Mouse (Mus musculus): ENCODE data around the gene Pld4.

The Pld4 gene

GRCm38 (mm10) chr12:112735896-112736635 is 24.4 kb upstream of the Pld4 start:
- in situ Hi-C loops (cut with MboI; ENCODE audit: low pct_unique_long_range_greater_than_20kb in 1 of 2, low sequenced_read_pairs in 2 of 2, unreplicated experiment in 1 of 2), result no loop called here

DNA sequence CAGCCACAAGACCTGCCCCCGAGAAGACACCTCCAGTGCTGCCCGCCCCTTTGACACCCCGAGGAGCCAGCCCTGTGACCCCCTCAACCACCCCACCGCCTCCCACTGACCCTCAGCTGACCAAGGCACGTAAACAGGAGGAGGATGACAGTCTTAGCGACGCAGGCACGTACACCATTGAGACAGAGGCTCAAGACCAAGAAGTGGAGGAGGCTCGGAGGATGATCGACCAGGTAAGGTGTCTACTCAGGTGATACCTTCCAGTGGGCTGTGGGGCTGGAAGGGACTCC is 23.9 kb upstream of the Pld4 start:
- in situ Hi-C loops (cut with MboI; ENCODE audit: low pct_unique_long_range_greater_than_20kb in 1 of 2, low sequenced_read_pairs in 2 of 2, unreplicated experiment in 1 of 2), result no loop called here

DNA sequence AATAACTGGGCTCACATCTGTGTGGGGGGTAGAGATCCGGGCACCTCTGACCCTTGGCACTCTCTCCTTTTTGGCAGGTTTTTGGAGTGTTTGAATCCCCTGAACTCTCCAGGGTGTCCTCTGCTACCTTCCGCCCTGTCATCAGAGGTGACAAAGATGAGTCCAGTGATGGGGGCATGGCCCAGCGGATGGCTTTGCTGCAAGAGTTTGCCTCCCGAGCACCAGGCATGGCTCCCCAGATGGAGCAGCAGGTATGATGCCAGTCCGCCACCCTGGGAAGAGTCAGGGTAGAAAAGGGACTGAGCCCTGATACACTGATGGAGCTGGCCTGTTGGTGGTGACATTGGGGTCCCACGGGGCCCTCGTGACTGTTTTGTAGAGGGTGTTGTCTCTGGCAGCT is 23.4 kb upstream of the Pld4 start:
- in situ Hi-C loops (cut with MboI; ENCODE audit: low pct_unique_long_range_greater_than_20kb in 1 of 2, low sequenced_read_pairs in 2 of 2, unreplicated experiment in 1 of 2), result no loop called here

DNA sequence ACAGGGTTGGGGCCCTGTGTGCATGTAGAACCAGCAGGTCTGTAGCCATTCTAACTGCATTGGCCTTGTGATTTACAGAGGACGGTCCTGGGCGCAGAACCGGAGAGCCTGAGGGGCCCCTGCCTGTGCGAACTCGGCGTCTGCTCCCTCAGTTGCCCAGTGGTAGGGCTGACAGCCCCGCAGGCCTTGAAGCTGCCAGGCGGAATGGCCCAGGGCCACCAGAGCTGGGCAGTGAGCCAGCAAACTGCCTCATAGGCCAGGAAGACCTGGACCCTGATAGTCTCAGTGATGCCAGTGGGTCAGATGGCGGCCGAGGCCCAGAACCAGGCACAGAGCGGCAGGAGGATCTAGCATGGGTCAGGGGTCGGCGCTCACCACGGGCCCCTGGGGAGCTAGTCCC is 22.7 kb upstream of the Pld4 start:
- in situ Hi-C loops (cut with MboI; ENCODE audit: low pct_unique_long_range_greater_than_20kb in 1 of 2, low sequenced_read_pairs in 2 of 2, unreplicated experiment in 1 of 2), result no loop called here

DNA sequence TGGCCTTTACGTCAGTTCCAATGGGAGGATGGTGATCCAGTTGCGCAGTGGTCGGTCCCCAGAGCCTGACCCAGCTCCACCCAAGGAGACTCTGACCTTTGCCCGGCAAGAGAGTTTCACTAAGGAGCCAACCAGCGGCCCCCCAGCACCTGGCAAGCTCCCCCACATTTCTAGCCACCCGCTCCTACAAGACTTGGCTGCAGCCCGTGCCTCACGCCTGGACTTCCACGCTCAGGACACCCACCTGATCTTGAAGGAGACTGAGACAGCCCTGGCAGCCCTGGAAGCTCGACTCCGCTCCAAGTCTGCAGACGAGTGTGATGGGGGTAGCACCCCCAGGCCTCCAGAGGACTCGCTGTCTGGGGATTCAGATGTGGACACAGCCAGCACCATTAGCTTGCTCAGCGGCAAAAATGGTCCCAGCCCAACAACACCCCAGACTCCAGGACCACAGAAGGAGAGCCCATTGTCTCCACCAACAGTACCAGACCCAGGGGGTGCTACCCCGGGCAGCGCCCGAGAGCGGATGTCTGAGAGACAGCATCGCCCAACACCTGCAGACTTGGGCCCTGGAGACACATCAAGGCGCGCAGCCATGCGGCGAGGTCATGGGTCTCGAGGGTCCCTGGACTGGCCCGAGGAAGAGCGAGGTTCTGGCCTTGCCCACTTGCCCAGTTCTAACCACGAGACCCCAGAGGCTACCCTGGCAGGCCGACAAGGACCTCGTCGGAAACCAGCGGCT is 22.0 kb upstream of the Pld4 start:
- in situ Hi-C loops (cut with MboI; ENCODE audit: low pct_unique_long_range_greater_than_20kb in 1 of 2, low sequenced_read_pairs in 2 of 2, unreplicated experiment in 1 of 2), result no loop called here

GRCm38 (mm10) chr12:112739023-112739568 is 21.4 kb upstream of the Pld4 start:
- in situ Hi-C loops (cut with MboI; ENCODE audit: low pct_unique_long_range_greater_than_20kb in 1 of 2, low sequenced_read_pairs in 2 of 2, unreplicated experiment in 1 of 2), result no loop called here

DNA sequence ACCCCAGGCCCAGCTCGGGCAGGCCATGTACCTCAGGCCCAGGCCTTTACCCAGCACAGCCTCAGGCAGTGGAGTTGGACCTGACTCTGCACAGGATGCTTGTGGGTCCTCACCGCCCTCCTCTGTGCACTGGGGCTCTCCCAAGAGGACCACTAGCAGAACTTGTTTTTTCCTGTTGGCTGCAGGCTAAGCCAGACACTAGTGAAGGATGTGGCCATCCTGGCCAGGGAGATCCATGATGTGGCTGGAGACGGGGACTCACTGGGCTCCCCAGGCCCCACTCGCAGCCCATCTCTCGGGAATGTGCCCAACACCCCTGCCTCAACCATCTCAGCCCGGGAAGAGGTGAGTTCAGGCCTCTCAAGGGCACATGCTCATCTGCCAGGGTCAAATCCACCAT is 17.7 kb upstream of the Pld4 start:
- in situ Hi-C loops (cut with MboI; ENCODE audit: low pct_unique_long_range_greater_than_20kb in 1 of 2, low sequenced_read_pairs in 2 of 2, unreplicated experiment in 1 of 2), result loop anchor here in 1 of 2 experiments (10.0 kb wide), 1 partner anchor 102 kb away; no protein-coding TSS in a partner anchor

DNA sequence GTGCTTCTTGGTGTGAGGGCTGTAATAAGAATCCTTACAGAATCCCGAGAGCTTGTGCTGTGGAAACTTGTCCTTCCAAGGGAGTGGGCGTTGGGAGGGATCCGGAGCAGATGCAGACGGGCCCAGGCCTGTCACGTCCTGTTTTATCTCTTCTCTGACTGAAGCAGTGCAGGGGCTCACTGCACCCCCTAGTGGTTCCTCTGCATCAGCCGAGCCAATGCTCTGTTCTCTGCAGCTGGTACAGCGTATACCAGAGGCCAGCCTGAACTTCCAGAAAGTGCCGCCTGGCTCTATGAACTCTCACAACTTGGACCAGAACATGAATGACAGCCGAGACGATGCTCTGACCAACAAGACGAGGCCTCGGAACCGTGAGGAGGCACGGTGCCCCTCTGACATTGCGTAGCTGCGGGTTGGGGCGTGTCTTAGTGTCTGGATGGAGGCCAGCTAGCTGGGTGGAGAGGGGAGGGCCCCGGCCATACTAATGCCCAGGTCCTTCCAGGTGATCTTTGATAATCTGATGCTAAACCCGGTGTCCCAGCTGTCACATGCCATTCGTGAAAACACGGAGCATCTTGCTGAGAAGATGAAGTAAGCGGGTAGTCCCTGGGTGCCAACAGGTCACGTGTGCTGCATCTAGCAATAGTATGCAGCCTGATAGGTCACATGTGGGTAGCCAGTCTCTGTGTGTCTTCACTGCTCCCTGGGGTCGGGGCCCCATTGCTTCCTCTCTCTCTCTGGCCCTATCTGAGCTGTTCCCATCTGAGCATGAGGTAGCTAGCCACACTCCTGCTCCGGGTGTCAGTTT is 17.1 kb upstream of the Pld4 start:
- in situ Hi-C loops (cut with MboI; ENCODE audit: low pct_unique_long_range_greater_than_20kb in 1 of 2, low sequenced_read_pairs in 2 of 2, unreplicated experiment in 1 of 2), result loop anchor here in 1 of 2 experiments (10.0 kb wide), 1 partner anchor 101 kb away; no protein-coding TSS in a partner anchor

GRCm38 (mm10) chr12:112744211-112744610 is 16.2 kb upstream of the Pld4 start:
- in situ Hi-C loops (cut with MboI; ENCODE audit: low pct_unique_long_range_greater_than_20kb in 1 of 2, low sequenced_read_pairs in 2 of 2, unreplicated experiment in 1 of 2), result loop anchor here in 1 of 2 experiments (10.0 kb wide), 1 partner anchor 101 kb away; no protein-coding TSS in a partner anchor

DNA sequence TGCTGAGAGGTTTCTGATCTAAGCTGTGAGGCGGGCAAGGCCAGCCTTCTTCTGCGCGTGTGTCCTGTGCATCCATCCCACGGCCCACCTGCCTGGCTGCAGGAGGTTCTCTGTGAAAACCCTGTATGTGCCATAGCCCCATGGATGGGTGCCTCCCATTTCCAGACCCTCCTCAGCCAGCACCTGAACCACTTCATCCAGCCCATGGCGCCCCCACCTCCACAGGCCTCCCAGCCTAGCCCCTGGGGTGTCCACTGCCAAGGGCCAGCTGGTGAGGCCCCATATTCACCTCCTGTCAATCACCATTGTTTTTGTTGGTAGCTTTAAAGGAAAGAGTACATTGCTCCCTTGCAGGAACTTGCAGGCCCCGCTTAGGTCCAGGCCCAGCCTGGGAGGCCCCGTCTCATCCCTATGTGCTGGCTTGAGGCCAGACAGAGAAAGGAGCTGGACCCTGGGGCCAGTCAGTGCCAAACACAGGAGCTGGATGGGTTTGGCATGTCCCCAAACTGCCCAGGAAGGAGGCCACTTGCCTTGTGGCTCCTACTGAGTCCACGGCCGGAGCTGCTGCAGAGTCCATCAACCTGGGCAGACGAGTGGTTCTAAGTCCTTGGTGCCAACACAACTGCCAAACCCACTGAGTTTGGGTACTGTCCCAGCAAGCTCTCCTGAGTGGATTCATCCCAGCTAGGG is 15.4 kb upstream of the Pld4 start:
- in situ Hi-C loops (cut with MboI; ENCODE audit: low pct_unique_long_range_greater_than_20kb in 1 of 2, low sequenced_read_pairs in 2 of 2, unreplicated experiment in 1 of 2), result loop anchor here in 1 of 2 experiments (5.0 to 10.0 kb wide), 2 partner anchors 62 to 100 kb away; partner anchors contain the start of gene Clba1

- in situ Hi-C loops (cut with MboI; ENCODE audit: low pct_unique_long_range_greater_than_20kb in 1 of 2, low sequenced_read_pairs in 2 of 2, unreplicated experiment in 1 of 2), result loop anchor here in 1 of 2 experiments (5.0 to 10.0 kb wide), 2 partner anchors 62 to 99 kb away; partner anchors contain the start of gene Clba1
These were observed 14.7 kb upstream of the Pld4 start for GRCm38 (mm10) chr12:112745716-112746115.

DNA sequence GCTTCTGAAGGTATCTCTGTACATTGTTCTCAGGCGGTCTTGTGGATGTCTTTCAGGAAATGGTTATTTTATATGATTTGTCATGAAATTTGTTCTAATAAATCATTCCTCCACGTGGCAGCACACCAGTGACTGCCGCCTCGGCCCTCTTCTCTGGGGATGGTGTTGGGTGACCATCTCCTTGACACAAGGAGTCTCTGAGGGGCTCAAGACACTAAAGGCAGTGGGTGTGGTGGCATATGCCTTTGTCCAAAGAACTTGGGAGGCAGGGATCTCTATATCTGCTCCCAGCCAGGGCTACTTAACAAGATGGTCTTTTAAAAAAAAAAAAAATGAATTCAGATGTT is 14.0 kb upstream of the Pld4 start:
- in situ Hi-C loops (cut with MboI; ENCODE audit: low pct_unique_long_range_greater_than_20kb in 1 of 2, low sequenced_read_pairs in 2 of 2, unreplicated experiment in 1 of 2), result loop anchor here in 1 of 2 experiments (5.0 to 10.0 kb wide), 2 partner anchors 61 to 98 kb away; partner anchors contain the start of gene Clba1

- in situ Hi-C loops (cut with MboI; ENCODE audit: low pct_unique_long_range_greater_than_20kb in 1 of 2, low sequenced_read_pairs in 2 of 2, unreplicated experiment in 1 of 2), result loop anchor here in 1 of 2 experiments (5.0 to 10.0 kb wide), 2 partner anchors 60 to 98 kb away; partner anchors contain the start of gene Clba1
These were observed 13.4 kb upstream of the Pld4 start for GRCm38 (mm10) chr12:112746808-112747605.

DNA sequence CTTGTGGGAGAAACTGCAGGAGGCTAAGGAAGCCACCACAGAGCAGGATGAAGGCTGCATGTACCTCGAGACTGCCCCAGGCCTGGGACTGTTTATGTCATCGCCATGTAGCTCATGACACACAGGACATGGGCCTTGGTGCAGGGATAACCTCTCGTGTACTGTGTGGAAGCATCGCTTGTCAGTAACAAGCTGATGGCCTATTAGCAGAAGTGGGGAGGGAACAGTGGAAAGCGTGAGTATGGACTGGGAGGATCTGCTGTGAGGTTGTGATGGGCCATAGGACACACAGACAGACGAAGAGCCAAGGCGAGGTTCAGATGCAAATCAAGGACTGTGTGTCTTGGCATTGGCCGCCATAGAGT is 12.9 kb upstream of the Pld4 start:
- in situ Hi-C loops (cut with MboI; ENCODE audit: low pct_unique_long_range_greater_than_20kb in 1 of 2, low sequenced_read_pairs in 2 of 2, unreplicated experiment in 1 of 2), result loop anchor here in 1 of 2 experiments (5.0 to 10.0 kb wide), 2 partner anchors 60 to 97 kb away; partner anchors contain the start of gene Clba1

GRCm38 (mm10) chr12:112750976-112751375 is 9.5 kb upstream of the Pld4 start:
- in situ Hi-C loops (cut with MboI; ENCODE audit: low pct_unique_long_range_greater_than_20kb in 1 of 2, low sequenced_read_pairs in 2 of 2, unreplicated experiment in 1 of 2), result loop anchor here in 1 of 2 experiments (5.0 kb wide), 1 partner anchor 86 kb away; no protein-coding TSS in a partner anchor

DNA sequence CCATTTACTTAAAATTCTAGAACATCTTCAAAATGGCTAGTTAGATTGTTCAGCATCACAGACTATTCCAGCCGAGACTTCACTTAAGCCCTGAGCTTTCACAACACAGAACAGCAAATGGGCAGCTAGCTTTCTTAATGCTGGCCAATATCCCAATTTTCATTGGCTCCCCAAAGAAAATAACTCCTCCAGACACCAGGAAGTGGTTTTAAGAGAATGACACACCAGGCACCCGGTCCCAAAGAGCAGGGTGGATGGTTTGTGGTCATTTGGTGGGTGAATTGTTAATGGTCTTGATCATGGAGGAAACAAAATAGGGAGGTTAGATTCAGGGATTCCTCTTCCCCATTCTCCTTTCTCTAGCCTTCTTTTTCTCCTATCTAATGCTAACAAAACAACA is 8.1 kb upstream of the Pld4 start:
- in situ Hi-C loops (cut with MboI; ENCODE audit: low pct_unique_long_range_greater_than_20kb in 1 of 2, low sequenced_read_pairs in 2 of 2, unreplicated experiment in 1 of 2), result loop anchor here in 1 of 2 experiments (5.0 kb wide), 1 partner anchor 85 kb away; no protein-coding TSS in a partner anchor

DNA sequence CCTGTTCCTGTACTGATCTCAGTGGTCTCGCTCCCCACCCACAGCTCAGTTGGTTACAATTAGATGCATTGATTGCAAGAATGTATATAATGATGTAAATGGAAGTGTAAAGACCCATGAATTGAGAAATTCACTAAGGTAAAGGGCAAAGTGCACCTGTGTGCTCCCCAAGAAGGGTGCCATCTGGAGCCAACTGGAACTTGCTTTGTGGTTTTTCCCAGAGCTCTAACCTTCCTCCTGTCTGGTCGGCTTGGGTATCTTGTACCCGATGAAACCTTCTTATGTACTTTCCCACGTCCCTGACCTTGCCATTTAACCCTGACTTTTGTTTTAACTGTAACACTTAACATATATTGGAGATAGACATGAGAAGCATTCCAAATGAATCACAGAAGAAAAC is 4.6 kb upstream of the Pld4 start:
- in situ Hi-C loops (cut with MboI; ENCODE audit: low pct_unique_long_range_greater_than_20kb in 1 of 2, low sequenced_read_pairs in 2 of 2, unreplicated experiment in 1 of 2), result no loop called here

Measured in mouse embryonic stem cell (cell line).